Mouse (Mus musculus): ENCODE results near the gene Yju2.
A peak's percentile ranks its signal among the peaks of the same experiment; 100 is the strongest.

- TF ChIP-seq CHD2 (IDR thresholded peaks at IDR 0.05; ENCODE audit: low read depth, low read length) (no peak), HCFC1 (IDR thresholded peaks at IDR 0.05; ENCODE audit: borderline replicate concordance, insufficient read depth, low read length) (peak; percentile 88), ZNF384 (IDR thresholded peaks at IDR 0.05; ENCODE audit: low read depth, low read length) (no peak)
Measured at GRCm38 (mm10) chr17:55986030-55986961, 27.4 kb downstream of the Yju2 start, which contains the start of gene Fsd1.

Measured in ES-E14 (cell line).